Mouse (Mus musculus) left cerebral cortex, adult 2 months (tissue): ENCODE measurements around the gene Kalrn. TPM values are rescaled to one million over a fixed set of nuclear protein-coding genes. Genes with fewer than 3 reads are reported as not detected.

Experiments
- DNase-seq, 2 experiments: peaks; one replicate each; pipeline ENCODE4 v3.0.0; 2021 to 2022; ENCODE audit warnings: low spot score in 2 of 2, mixed read lengths in 1 of 2; ENCODE audit errors: extremely low spot score in 1 of 2
- H3K27ac ChIP-seq: fragments of 200-600 bp; 2 replicates; pipeline ENCODE4 v1.8.1; 2022
- H3K4me3 ChIP-seq: fragments of 200-600 bp; 2 replicates; pipeline ENCODE4 v1.8.1; 2022
- CTCF ChIP-seq: fragments of 200-600 bp; IDR thresholded peaks from 2 replicates; pipeline ENCODE4 v1.8.1; 2022; ENCODE audit warnings: antibody characterized with exemption, mild to moderate bottlenecking, moderate library complexity
- intact Hi-C: fragments of 180-260 bp; cut with DNase I; formaldehyde crosslinking; loops from one replicate; pipeline ENCODE4 v1.15.1; 2025
- total RNA-seq, 2 experiments: library from RNA; stranded (reverse); gene quantifications; 2 replicates each; pipeline ENCODE4 v1.2.3; 2021

Gene Kalrn
- total RNA-seq, 2 experiments from 2014 or later: 539 to 570 TPM

DNA sequence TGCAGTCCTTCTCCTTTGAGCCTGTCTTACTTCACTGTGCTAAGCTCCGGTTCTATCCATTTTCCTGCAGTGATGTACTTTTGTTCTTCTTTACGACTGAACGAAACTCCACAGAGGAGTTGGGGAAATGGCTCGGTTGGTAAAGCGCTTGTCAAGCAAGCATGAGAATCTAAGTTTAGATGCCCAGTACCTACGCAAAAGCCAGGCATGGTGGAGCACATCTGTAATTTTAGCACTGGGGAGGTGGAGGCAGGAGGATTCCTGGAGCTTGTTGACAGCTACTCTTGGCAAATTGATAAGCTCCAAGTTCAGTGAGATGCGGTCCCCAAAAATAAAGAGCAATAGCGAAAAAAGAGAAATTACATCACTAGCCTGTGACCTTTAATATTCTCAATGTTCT, 82.1 kb downstream of the Kalrn start:
- TF ChIP-seq CTCF: no peak
- Histone ChIP-seq H3K4me3 (no peak overlapping the region), H3K27ac (peak overlapping the region; percentile 69)
- no peak for DNase-seq
- intact Hi-C loops: loop anchor here (2.0 kb wide), 1 partner anchor 22 kb away; no protein-coding TSS in a partner anchor

DNA sequence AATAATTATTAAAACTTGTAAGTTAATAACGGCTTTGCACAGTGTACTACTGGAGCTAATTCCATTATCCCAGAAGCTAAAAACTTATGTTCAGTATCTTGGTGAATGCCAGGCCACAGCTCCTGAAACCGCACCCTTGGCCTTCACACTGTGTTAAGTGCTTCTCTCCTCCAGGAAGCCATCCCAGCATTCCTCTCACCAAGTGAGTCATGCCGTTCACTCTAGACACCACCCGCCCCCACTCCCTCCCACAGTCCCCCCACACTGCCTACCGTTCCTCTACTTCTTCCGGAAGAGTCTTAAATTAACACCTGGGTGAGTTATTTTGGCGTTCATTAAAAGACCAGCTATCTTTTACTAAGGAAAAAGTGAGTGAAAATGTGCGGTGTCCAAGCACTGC, 82.8 kb downstream of the Kalrn start:
- no peak overlapping the region for H3K4me3 ChIP-seq
- peak in 1 of 2 experiments; percentile 53 for DNase-seq
- peak overlapping the region; percentile 69 for H3K27ac ChIP-seq
- intact Hi-C loops: loop anchor here (2.0 kb wide), 1 partner anchor 22 kb away; no protein-coding TSS in a partner anchor
- TF ChIP-seq CTCF: no peak

DNA sequence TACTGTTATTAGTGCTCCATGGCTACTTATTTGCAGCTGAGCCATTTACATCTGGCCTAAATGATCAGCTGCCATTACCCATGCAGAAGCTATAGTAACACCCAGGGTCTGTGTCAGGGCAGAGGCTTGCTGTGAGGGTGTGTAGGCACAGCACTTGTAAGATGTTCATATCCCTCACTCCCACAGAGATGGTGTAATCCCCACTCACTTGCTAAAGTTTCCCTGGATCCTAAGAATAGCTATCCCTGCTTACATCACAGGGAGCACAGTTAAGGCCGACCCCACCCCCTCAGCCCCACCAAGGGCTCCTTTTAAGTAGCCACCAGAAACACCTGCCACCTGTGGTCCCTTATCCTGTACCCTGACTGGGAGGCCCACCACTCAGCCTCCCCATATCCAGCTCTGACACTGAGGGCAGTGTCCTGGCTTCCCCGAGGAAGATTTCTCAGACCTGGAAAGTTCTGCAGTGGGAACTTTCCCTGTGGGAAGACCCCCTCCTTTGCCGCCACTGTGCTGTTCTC, 83.5 kb downstream of the Kalrn start:
- no peak overlapping the region for H3K4me3 ChIP-seq
- H3K27ac ChIP-seq: peak overlapping the region; percentile 65
- TF ChIP-seq CTCF: no peak
- intact Hi-C loops: loop anchor here (2.0 kb wide), 1 partner anchor 21 kb away; no protein-coding TSS in a partner anchor
- DNase-seq: no peak

DNA sequence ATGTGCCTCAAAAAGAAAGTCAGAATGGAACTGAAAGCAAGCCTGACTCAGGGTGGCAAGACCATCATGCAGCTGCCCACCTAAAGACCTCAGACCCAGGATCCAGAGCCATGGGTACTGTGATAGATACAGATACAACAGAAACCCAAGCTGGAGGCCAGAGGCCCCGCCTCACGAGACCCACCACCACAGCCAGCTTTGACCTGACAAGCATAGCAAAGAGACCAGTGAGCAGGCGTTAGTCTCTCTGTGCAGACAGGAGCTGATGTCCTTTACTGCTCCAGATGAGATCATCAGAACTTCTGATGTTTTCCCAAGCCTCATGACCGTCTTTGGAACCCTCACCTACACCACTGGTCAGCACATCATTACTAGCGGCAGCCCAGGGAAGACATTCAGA, 85.5 kb downstream of the Kalrn start:
- Histone ChIP-seq H3K4me3 (no peak overlapping the region), H3K27ac (no peak overlapping the region)
- intact Hi-C loops: no loop called here
- no peak for TF ChIP-seq CTCF
- DNase-seq: no peak

DNA sequence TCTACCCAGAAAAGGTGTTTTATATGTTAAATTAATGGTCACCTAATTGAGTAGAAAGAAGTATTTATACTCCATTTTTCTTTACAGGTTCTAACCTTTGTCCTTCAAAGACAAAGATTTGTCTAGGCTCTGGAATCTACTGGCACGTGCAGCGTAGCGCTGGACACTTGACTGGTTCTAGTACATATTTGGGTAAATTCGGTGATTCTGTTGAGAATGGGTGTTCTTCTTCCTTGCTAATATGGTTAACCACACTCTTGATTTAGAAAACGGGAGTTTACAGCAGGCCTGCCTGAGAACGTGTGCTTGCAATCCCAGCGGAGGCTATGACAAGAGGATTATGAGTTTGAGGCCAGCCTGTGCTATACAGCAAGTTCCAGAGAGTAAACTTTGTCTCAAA, 86.1 kb downstream of the Kalrn start:
- Histone ChIP-seq H3K4me3 (no peak overlapping the region), H3K27ac (peak overlapping the region; percentile 11; the same call in 1 of the 2 replicates)
- intact Hi-C loops: no loop called here
- TF ChIP-seq CTCF: no peak
- DNase-seq: no peak

DNA sequence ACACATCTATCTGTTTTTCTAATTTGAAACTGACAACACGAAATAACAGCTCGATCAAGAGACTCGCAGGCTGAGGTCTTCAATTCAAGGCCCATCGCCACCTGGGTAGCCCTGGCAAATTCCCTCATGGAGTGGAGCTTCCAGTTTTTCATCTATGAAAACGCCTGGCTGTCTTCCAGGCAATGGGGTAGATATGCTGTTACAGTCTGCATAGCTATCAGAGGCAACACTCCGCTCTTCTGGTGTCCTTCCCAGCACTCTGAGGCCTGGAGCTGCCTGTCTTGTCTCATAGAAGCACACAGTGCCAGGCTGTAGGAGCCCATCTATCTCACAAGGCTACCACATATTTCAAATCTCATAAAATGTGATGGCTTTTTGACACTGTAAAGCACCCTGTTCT, 87.8 kb downstream of the Kalrn start:
- no peak for TF ChIP-seq CTCF
- no peak for DNase-seq
- no peak overlapping the region; the same call in 1 of the 2 replicates for H3K27ac ChIP-seq
- intact Hi-C loops: no loop called here
- H3K4me3 ChIP-seq: no peak overlapping the region

DNA sequence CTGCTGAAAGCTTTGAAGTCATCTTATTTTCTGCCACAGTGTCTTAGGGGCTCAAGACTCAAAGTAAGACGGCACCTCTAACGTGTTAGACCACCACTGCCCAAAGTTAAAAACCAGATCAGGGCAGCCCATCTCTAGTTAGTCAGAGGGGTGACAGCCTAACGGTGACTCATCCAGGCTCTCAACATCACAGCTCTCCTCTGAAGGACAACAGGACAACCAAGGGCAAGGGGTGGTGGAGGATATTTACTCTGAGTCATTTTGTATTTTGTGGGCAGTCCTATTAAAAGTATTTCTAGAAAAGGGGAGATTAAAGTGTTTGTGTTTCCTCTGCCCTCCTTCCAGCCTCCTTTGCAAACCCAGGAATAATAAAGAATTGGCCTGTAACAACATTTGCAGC, 88.4 kb downstream of the Kalrn start:
- Histone ChIP-seq H3K27ac (no peak overlapping the region), H3K4me3 (no peak overlapping the region)
- intact Hi-C loops: no loop called here
- no peak for DNase-seq
- no peak for TF ChIP-seq CTCF

DNA sequence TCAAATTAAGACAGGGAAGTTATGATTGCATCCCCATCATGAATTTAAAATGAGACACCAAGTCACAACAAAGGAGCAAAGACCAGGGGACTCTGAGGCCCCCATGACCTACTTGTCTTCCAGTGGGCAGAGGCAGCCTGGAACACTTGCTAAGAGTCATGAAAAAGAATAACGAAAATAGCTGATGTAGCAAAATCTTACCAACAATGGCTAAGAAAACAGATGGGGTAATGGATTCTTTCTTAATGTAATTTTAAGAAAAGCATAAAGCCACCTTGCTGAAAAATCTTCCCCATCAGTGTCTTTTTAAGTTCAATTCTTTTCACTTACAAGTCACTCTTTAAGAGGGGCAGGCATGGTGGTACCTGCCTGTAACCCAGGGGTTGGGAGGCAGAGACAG, 89.1 kb downstream of the Kalrn start:
- H3K27ac ChIP-seq: no peak overlapping the region
- H3K4me3 ChIP-seq: no peak overlapping the region
- intact Hi-C loops: no loop called here

DNA sequence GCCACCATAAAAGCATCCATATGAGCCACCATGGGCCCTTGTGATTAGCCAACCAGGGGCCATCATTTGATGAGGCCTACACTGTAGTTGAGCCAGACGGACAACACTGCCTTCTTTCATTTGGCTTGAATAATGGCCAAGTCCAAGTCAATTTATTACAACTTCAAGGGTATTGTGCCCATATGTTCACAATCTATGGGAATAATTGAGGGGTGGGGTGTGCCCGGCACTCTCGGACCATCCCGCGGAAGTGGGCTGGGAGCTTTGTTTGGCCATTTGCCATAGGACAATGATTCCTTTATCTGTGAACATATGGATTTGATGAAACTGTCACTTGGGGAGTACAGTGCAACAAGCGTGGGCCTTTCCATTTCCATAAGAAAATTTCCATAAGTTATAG, 89.6 kb downstream of the Kalrn start:
- H3K4me3 ChIP-seq: no peak overlapping the region
- no peak for DNase-seq
- TF ChIP-seq CTCF: no peak
- no peak overlapping the region for H3K27ac ChIP-seq
- intact Hi-C loops: no loop called here

More for the DNA sequence above, 89.1 kb downstream of the Kalrn start:
- no peak for TF ChIP-seq CTCF
- DNase-seq: no peak

DNA sequence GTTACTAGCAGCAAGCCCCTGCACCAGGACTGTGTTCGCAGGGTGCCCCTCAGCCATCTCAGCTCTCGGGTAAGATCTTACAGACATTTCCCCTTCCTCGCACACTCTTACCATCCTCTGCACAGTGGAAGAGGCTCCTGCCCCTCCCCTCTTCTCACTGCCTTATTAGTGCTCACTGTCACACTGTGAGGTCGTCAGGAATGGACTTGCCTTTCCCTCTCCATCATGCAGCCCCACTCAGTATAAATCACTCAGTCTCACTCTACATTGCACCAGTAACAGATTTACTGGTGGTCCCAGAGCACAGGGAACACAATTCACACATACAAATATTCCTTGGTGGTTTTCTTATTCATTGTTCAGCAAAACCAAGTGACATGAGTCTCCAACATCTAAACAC, 98.6 kb downstream of the Kalrn start:
- TF ChIP-seq CTCF: no peak
- intact Hi-C loops: no loop called here
- Histone ChIP-seq H3K4me3 (no peak overlapping the region), H3K27ac (no peak overlapping the region)
- no peak for DNase-seq

DNA sequence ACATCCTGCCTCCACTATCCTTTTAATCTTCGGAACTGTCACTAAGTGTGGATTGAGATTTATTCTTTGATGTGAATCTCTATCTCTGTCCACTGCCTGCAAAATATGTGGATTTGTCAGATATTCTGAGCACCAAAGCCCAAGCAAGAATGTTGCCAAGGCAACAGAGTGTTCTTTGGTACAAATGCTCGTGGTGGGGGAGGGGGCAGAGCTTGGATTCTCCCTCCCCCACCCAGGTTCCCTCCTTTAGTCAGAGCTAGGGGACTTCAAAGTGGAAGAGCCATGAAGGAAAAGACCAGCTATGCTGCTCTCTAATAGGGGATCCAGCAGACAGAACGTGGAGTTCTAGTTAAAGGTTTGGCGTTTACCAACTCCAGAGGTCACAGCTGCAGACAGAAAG, 99.4 kb downstream of the Kalrn start:
- no peak for DNase-seq
- no peak overlapping the region for H3K4me3 ChIP-seq
- TF ChIP-seq CTCF: no peak
- peak overlapping the region; percentile 78 for H3K27ac ChIP-seq
- intact Hi-C loops: no loop called here

DNA sequence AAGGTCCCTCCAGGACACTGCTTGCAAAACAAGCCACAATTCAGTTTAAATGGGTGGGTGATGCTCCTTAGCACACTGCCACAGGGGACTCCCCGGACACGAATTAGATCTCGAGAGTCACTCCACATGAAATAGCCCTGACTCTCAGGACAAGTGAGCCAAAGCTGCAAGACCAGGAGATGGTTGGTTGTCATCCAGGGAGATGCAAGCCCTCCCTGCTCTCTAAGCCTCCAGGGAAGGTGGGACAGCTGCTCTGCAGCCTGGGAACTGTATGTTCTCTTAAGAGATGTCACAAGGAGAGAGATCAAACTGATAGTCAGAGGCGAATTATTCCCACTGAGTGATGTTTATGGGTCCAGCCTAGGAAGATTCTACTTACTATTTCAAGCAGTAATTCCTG, 101.9 kb downstream of the Kalrn start:
- intact Hi-C loops: no loop called here
- no peak overlapping the region for H3K4me3 ChIP-seq
- DNase-seq: no peak
- peak overlapping the region; percentile 88 for H3K27ac ChIP-seq
- no peak for TF ChIP-seq CTCF

DNA sequence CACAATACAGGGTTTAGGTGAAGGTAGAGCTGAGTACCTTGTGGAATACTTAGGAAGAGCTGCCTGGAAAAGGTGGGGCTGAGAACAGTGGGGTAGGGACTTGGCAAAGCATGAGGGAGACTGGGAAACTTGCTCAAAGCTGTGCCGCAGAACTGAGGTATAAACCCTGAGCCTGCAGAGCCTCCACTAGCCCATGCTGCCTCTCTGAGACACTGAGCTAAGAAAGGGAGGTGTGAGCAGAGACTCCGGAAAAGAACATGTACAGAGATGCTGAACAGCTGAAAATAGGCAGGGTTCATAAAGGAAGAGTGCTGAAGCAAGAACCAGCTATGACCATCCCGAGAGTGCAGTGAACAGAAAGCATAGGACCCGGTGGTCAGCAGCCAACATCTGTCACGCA, 103.0 kb downstream of the Kalrn start:
- peak overlapping the region; percentile 88 for H3K27ac ChIP-seq
- no peak for DNase-seq
- intact Hi-C loops: no loop called here
- H3K4me3 ChIP-seq: 0 out of 2 replicates have a peak overlapping the region, but pooled peaks have one; percentile 7
- TF ChIP-seq CTCF: no peak
